Mouse (Mus musculus): ENCODE data around the gene Krt13.

Gene Krt13

DNA sequence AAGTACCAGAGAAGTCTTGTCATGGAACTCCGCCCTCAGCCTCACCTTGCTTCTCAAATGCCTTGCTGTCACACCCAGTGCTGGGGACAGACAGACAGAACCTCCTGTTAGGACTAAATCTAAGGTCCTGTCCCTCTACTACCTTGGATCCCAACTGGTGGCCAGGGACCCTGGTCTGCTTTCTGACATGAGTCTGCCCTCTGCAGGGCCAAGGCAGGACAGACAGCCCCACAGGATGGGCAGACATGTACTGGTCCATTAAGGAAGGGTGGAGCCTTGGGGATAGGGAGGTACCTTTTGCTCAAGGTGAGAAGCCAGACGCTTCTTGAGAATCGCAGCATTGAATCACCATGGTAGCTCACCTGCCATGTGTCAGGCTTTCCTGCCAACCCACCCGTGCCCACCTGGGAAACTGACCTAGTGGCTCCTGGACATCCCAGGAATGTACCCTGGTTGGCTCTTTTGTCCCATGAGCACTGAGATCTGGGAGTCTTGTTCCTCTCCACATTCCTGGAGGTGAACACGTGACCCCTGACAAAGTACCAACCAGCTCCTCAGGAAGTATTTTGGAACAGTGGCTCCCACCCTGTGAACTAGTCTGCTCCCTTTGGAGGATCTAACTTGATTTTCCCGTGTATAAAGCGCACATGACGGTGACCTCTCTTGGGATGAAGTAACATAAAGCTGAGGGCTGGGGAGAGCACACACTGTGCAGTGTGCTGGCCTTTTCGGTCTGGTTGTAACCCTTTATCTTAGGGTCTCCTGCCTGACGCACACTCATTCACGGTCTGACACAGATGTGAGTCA is 8.2 kb downstream of the Krt13 start:
- DNase-seq (ENCODE audit: low read depth, low spot score), result no peak

- no peak for DNase-seq (ENCODE audit: low read depth, low spot score)
Observed at GRCm38 (mm10) chr11:100105576-100106122, 15.7 kb downstream of the Krt13 start, which contains the start of gene Krt36. Gene Krt36 (minus strand): TSS chr11:100105626.

DNA sequence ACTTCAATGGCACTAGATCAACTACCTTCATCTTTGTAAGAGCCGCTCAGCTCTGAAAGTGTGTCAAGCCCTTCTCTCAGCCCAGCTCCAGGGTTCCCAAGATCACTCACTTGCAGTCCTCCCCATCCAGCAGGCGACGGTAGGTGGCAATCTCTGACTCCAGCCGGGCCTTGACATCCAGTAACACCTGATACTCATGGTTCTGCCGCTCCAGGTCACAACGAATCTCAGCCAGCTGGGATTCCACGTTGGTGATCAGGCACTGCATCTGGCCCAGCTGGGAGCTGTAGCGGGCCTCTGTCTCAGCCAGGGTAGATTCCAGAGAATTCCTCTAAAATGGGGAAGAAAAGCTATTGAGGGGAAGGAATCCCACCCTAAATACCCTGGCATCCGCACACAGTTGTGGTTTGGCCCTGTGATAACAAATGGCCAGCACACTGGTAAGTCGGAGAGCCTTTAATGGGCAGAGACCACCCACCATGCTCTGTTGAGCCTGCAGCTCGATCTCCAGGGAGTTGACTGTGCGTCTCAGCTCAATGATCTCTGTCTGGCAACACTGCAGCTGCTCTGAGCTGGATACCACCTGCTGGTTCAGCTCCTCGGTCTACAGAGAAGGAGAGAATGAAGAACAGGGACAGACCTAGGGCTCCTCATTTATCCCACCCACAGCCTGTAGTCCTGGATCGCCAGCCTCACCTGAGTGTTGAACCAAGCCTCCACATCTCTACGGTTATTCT is 18.5 kb downstream of the Krt13 start:
- DNase-seq (ENCODE audit: low read depth, low spot score), result no peak

DNA sequence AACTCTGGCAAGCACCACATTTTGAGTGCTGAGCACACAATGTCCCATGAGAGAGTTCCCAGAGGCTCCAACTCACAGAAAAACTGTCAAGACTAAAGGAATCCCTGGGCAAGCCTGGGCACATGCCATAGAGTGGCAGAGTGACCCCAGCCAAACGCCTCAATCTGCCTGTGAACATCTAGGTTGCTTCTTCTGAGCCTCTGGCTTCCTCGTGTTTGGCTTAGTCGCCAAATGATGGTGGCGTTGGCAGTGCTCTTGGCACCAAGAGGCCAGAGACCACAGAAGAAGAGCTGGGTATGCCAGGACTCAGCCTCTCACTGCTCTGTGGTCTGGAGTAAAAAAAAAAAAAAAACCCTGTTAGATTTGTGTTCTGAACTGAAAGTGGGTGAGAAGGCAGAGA is 21.0 kb downstream of the Krt13 start:
- no peak for DNase-seq (ENCODE audit: low read depth, low spot score)

- DNase-seq (ENCODE audit: low read depth, low spot score), result no peak
Observed at GRCm38 (mm10) chr11:100097819-100098218, 23.5 kb downstream of the Krt13 start.

DNA sequence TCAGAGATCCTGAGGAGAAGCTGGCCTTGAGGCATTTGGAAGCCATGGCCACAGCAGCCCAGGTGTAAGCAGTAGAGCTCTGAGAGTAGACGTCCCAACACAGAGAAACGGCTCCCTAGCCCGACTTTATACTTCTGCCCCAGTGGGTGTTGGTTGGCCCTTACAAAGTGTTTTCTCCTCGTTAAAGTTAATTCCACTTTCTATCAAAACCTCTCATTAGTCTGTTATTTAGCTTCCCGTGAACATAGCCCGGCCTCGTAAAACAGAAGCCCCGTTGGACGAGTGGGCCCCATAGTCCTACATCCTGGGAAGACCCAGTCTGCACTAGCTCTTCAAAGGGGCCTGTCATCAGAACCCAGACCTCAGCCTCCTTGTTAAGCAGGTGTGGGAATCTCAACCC is 25.2 kb downstream of the Krt13 start, which contains the start of gene Krt35:
Gene Krt35 (minus strand): TSS at position 101 of the 400 bp plus-strand sequence.
- no peak for DNase-seq (ENCODE audit: low read depth, low spot score)

GRCm38 (mm10) chr11:100088378-100089025 is 32.9 kb downstream of the Krt13 start:
- no peak for DNase-seq (ENCODE audit: low read depth, low spot score)

DNA sequence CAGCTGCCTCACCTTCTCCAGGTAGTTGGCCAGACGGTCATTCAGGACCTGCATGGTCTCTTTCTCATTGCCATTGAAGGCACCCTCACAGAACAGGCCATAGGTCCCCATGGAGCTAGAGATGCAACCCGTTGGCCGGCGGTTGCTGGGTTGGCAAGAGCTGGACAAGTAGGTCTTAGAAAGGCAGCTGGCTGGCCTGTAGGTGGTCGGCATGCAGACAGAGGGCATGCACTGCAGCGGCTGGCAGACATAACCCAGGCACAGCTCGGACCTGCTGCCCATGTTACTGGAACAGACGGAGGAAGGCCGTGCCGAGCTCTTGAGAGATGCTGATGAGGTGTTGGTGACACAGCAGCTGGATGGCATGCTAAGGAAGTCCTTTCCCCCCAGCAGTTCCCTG is 33.5 kb downstream of the Krt13 start, which contains the start of gene Krt32:
Gene Krt32 (minus strand): TSS at position 366 of the 400 bp plus-strand sequence.
- no peak for DNase-seq (ENCODE audit: low read depth, low spot score)

GRCm38 (mm10) chr11:100073873-100074272 is 47.5 kb downstream of the Krt13 start:
- no peak for DNase-seq (ENCODE audit: low read depth, low spot score)

Measured in ZHBTc4 (cell line).